Mouse (Mus musculus): ENCODE data around the gene Phlda3.

DNA sequence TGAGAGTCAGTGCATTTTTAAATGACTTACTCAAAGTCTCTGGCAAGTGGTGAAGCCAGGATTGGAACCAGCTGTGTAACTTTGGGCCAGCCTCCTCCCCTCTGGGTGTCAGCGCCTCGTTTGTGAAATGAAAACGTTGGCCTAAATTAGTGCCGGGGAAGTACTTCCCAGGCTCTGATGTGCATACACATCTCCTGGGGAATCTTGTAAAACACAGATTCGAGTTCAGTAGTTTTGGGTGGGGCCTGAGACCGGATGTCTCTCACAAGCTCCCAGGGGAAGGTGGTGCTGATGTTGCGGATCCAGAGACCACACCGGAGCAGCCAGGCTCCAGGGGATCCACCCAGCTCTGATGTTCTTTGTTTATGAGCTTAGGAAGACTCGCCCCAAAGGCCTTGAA, 10.6 kb upstream of the Phlda3 start:
- no peak for TF ChIP-seq CTCF (IDR thresholded peaks at IDR 0.05; ENCODE audit: low read depth)
- no peak for TF ChIP-seq EP300 (IDR thresholded peaks at IDR 0.05; ENCODE audit: low read depth)
